Mouse (Mus musculus) ES-Bruce4 (cell line): ENCODE results near the gene Tesk1.
A peak's percentile ranks its signal among the peaks of the same experiment; 100 is the strongest.

Source experiments
- CTCF ChIP-seq: IDR thresholded peaks from one replicate; pipeline ENCODE4 v1.8.1; 2011; ENCODE audit warnings: low read depth, low read length
- EP300 ChIP-seq: IDR thresholded peaks from 2 replicates; pipeline ENCODE4 v1.6.1; 2011; ENCODE audit warnings: low read depth, low read length; ENCODE audit not compliant: insufficient read depth
- POLR2A ChIP-seq: IDR thresholded peaks from one replicate; pipeline ENCODE4 v1.8.1; 2011; ENCODE audit warnings: low read length; ENCODE audit not compliant: insufficient read depth

- peak; percentile 31 for TF ChIP-seq CTCF
- TF ChIP-seq POLR2A, result no peak
- no peak for TF ChIP-seq EP300
Observed at GRCm38 (mm10) chr4:43476604-43477003, 34.9 kb downstream of the Tesk1 start.
